Mouse (Mus musculus) gastrocnemius, postnatal 14 days (tissue): ENCODE data around the gene Rd3. TPM values are rescaled to one million over a fixed set of nuclear protein-coding genes. Genes with fewer than 3 reads are reported as not detected.

Experiments
- DNase-seq: peaks from one replicate; pipeline ENCODE4 v3.0.0; 2021; ENCODE audit warnings: mixed read lengths
- intact Hi-C: fragments of 180-260 bp; cut with DNase I; formaldehyde crosslinking; loops from one replicate; pipeline ENCODE4 v1.15.1; 2025; ENCODE audit warnings: low total_unique reads
- microRNA-seq, 2 experiments: library from miRNA; unstranded; fragments of <30 nt; microRNA quantifications; one replicate each; pipeline ENCODE4 v1.2.0; 2021
- total RNA-seq, 2 experiments: library from RNA; stranded (reverse); gene quantifications; 2 replicates each; pipeline ENCODE4 v1.2.3; 2021

Rd3 gene
- total RNA-seq, 2 experiments from 2014 or later = 0.06 TPM; not detected in 1

DNA sequence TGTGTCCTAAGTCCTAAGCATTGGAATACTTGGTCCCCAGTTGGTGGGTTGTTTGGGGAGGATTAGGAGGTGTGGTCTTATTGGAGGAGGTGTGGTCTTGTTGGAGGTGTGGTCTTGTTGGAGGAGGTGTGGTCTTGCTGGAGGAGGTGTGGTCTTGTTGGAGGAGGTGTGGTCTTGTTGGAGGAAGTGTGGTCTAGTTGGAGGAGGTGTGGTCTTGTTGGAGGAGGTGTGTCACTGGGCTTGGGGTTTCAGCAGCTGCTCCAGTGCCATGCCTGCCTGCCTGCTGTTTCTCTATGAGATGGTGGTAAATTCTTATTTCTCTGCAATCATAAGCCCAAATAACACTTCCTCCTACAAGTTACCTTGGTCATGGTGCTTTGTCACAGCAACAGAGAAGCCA, 21.9 kb downstream of the Rd3 start:
- no peak for DNase-seq
- intact Hi-C loops = no loop called here

Small RNAs within 50 kb of the gene (microRNA-seq; reads per million reads assigned to microRNA genes)
- 0 reads per million in 2 experiments for gene Mir3473c

Other genes with a start within 250 kb of the Rd3 start
- gene Nek2, start 155.9 kb upstream of the Rd3 start, total RNA-seq = 1 to 10 TPM; 1.6 TPM
- 1 to 10 TPM; 8.0 to 8.1 TPM for gene Slc30a1, start 70.6 kb upstream of the Rd3 start, total RNA-seq
- 1 to 10 TPM; 3.6 to 5.6 TPM for gene Traf5, start 115.2 kb downstream of the Rd3 start, total RNA-seq
- 10 to 100 TPM; 17.5 to 19.8 TPM for gene Rcor3, start 160.7 kb downstream of the Rd3 start, total RNA-seq
- under 1 TPM; 0.04 to 0.07 TPM for gene Kcnh1, start 213.4 kb downstream of the Rd3 start, total RNA-seq